Mouse (Mus musculus) lung, embryonic 15.5 days (tissue): ENCODE results near the gene Pax5. TPM values are rescaled to one million over a fixed set of nuclear protein-coding genes. Genes with fewer than 3 reads are reported as not detected.
A peak's percentile ranks its signal among the peaks of the same experiment; 100 is the strongest.

Experiments
- ATAC-seq: fragments of 200-750 bp; cut with Nextera tagmentation; 2 replicates; pipeline ENCODE4 v1.8.0; 2017; ENCODE audit warnings: moderate number of reproducible peaks, borderline replicate concordance; ENCODE audit not compliant: low FRiP score, low TSS enrichment; ENCODE audit errors: extremely low read depth
- H3K27ac ChIP-seq: fragments of 300-500 bp; sonication (generic); 2 replicates; pipeline ENCODE4 v1.5.1; 2015; ENCODE audit warnings: moderate library complexity, mild to moderate bottlenecking, inconsistent platforms
- H3K27me3 ChIP-seq: fragments of 300-500 bp; sonication (generic); 2 replicates; pipeline ENCODE4 v1.6.1; 2015; ENCODE audit warnings: inconsistent platforms
- H3K36me3 ChIP-seq: fragments of 300-500 bp; sonication (generic); 2 replicates; pipeline ENCODE4 v1.6.1; 2015; ENCODE audit warnings: inconsistent platforms
- H3K4me1 ChIP-seq: fragments of 300-500 bp; sonication (generic); 2 replicates; pipeline ENCODE4 v1.6.1; 2015; ENCODE audit warnings: inconsistent platforms
- H3K4me2 ChIP-seq: fragments of 300-500 bp; sonication (generic); 2 replicates; pipeline ENCODE4 v1.6.1; 2015; ENCODE audit warnings: inconsistent platforms, mild to moderate bottlenecking, moderate library complexity
- H3K4me3 ChIP-seq: fragments of 300-500 bp; sonication (generic); 2 replicates; pipeline ENCODE4 v1.5.1; 2015; ENCODE audit warnings: mild to moderate bottlenecking, inconsistent platforms
- H3K9ac ChIP-seq: fragments of 300-500 bp; sonication (generic); 2 replicates; pipeline ENCODE4 v1.6.1; 2015; ENCODE audit warnings: inconsistent platforms
- H3K9me3 ChIP-seq: fragments of 300-500 bp; sonication (generic); 2 replicates; pipeline ENCODE4 v1.6.1; 2016; ENCODE audit warnings: inconsistent platforms
- WGBS: fragments of 180-500 bp; shearing (Covaris S2); methylation state at CpG from one replicate; pipeline ENCODE4 v1.1.7; 2015; 5-methylcytosine and 5-hydroxymethylcytosine counted together
- polyA plus RNA-seq: library from polyadenylated mRNA; unstranded; fragments of >200 nt; fragmentation: Nextera tagmentation; extraction: Ambion mirVana; gene quantifications from 2 replicates; pipeline ENCODE4 v1.2.1, GENCODE M21; 2015

Pax5 gene
- polyA plus RNA-seq, 1 experiment from 2014 or later = not detected

GRCm38 (mm10) chr4:44513981-44514380, 196.3 kb downstream of the Pax5 start:
- peaks cover 4% of the 10 kb centered on the region; the same call in 1 of the 2 replicates for H3K27me3 ChIP-seq
- no peaks in the 10 kb centered on the region for H3K4me1 ChIP-seq
- H3K27ac ChIP-seq = no peak overlapping the region
- WGBS = 65% methylated on average over 4 of the region's 4 CpGs
- H3K9ac ChIP-seq = no peak overlapping the region
- H3K36me3 ChIP-seq = no peaks in the 10 kb centered on the region
- H3K4me3 ChIP-seq = no peak overlapping the region
- no peak for ATAC-seq
- no peaks in the 10 kb centered on the region for H3K9me3 ChIP-seq
- H3K4me2 ChIP-seq = no peak overlapping the region

DNA sequence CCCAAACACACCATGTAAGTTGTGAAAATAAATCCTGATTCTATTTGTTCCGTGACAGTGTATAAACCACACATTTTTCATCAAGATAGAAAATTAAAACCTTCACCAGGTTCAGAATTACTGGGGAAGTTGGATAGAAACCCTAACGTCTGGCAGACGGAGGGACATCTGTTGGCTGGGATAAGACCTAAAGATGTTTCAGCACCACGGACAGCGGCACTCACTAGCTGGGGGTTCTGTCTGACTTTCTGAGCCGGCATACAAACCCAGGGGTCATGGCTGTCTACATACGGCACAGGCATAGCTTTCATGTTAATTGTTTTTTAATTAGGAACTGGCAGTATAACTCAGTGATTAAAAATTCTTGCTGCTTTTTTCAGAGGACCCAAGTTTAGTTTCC, 198.6 kb downstream of the Pax5 start:
- Histone ChIP-seq H3K4me2 (no peak overlapping the region), H3K27ac (no peak overlapping the region), H3K27me3 (peaks cover 18% of the 10 kb centered on the region), H3K9me3 (no peaks in the 10 kb centered on the region), H3K36me3 (no peaks in the 10 kb centered on the region), H3K4me3 (no peak overlapping the region), H3K4me1 (no peaks in the 10 kb centered on the region), H3K9ac (no peak overlapping the region)
- WGBS = 6% methylated on average over 7 of the region's 7 CpGs
- ATAC-seq = no peak

DNA sequence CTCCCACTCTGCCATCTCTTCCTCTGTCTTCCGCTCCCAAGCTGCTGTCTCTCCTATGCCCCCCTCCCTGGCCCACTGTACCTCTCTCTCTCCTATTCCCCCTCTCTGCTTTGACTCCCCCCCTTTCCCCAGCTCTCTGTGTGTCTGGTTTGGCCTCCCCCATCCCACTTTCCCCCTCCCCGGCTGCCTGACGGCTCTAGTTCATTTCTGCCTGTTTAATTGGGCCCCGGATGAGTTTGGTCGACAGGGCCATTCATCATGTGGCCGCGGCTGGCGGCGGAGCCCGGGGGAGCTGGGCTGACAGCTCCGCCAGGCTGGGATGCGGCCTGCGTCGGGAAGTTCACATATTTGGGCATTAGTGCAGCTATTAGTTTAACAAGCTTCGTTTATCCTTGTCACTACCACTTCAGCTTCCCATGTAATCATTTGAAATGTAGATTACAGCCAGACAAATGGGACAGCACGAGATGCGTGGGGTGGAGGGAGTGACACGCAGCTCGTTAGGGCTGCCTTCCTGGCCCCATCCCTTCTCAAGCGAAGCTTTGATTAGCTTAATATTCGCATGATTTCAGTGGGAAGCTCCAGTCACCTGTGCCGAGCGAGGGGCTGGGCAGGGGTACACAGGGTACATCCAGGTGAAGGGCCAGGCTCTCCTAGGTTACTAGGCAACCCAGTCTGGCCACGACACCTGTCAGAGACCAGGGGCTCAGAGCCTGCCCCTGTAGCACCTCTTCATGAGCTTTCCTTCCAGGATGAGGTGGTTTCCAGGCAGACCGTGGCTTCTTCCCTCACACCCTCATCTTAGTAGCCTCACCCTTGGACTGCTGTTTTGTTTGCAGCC, 201.7 kb downstream of the Pax5 start:
- no peak overlapping the region for H3K27ac ChIP-seq
- WGBS = 12% methylated on average over 25 of the region's 25 CpGs
- no peak overlapping the region for H3K4me3 ChIP-seq
- peaks cover 18% of the 10 kb centered on the region for H3K27me3 ChIP-seq
- H3K9me3 ChIP-seq = no peaks in the 10 kb centered on the region
- no peak for ATAC-seq
- no peaks in the 10 kb centered on the region for H3K36me3 ChIP-seq
- no peaks in the 10 kb centered on the region for H3K4me1 ChIP-seq
- H3K4me2 ChIP-seq = no peak overlapping the region
- no peak overlapping the region for H3K9ac ChIP-seq

GRCm38 (mm10) chr4:44507861-44508260, 202.4 kb downstream of the Pax5 start:
- no peak for ATAC-seq
- no peak overlapping the region for H3K27ac ChIP-seq
- no peak overlapping the region for H3K4me2 ChIP-seq
- no peaks in the 10 kb centered on the region for H3K36me3 ChIP-seq
- H3K9ac ChIP-seq = no peak overlapping the region
- WGBS = 14% methylated on average over 14 of the region's 14 CpGs
- H3K9me3 ChIP-seq = no peaks in the 10 kb centered on the region
- H3K27me3 ChIP-seq = peaks cover 18% of the 10 kb centered on the region
- no peak overlapping the region for H3K4me3 ChIP-seq
- H3K4me1 ChIP-seq = no peaks in the 10 kb centered on the region

DNA sequence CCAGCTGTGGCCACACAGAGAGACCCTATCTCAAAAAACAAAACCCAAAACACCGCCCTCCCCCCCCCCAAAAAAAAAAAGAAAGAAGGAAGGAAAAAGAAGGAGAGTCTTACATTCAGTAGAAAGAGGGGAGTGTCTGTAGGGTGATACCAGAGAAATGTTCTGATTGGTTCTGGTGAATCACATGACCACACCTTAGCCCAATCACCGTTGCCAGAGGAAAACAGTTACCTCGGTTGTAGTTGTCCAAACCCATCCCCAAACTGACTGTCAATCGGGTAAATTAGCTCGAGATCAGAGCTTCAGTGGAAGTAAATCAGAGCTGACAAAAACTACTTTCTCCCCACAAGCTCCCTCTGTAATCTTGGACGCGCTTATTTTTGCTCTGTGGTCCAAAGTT, 205.3 kb downstream of the Pax5 start:
- H3K27ac ChIP-seq = no peak overlapping the region
- no peak for ATAC-seq
- peaks cover 18% of the 10 kb centered on the region for H3K27me3 ChIP-seq
- 71% methylated on average over 7 of the region's 7 CpGs for WGBS
- no peaks in the 10 kb centered on the region for H3K9me3 ChIP-seq
- H3K36me3 ChIP-seq = no peaks in the 10 kb centered on the region
- H3K4me2 ChIP-seq = no peak overlapping the region
- no peak overlapping the region for H3K4me3 ChIP-seq
- no peaks in the 10 kb centered on the region for H3K4me1 ChIP-seq
- no peak overlapping the region for H3K9ac ChIP-seq

GRCm38 (mm10) chr4:44502196-44502867, 208.0 kb downstream of the Pax5 start:
- 48% methylated on average over 9 of the region's 9 CpGs for WGBS
- H3K4me2 ChIP-seq = no peak overlapping the region
- H3K27ac ChIP-seq = no peak overlapping the region
- no peak overlapping the region for H3K4me3 ChIP-seq
- no peak for ATAC-seq
- H3K27me3 ChIP-seq = no peaks in the 10 kb centered on the region
- H3K9me3 ChIP-seq = no peaks in the 10 kb centered on the region
- H3K4me1 ChIP-seq = no peaks in the 10 kb centered on the region
- no peak overlapping the region for H3K9ac ChIP-seq
- H3K36me3 ChIP-seq = no peaks in the 10 kb centered on the region

- H3K4me2 ChIP-seq = no peak overlapping the region
- H3K36me3 ChIP-seq = no peaks in the 10 kb centered on the region
- H3K9me3 ChIP-seq = no peaks in the 10 kb centered on the region
- no peak for ATAC-seq
- H3K4me1 ChIP-seq = no peaks in the 10 kb centered on the region
- 76% methylated on average over 5 of the region's 5 CpGs for WGBS
- H3K9ac ChIP-seq = no peak overlapping the region
- H3K4me3 ChIP-seq = no peak overlapping the region
- no peak overlapping the region for H3K27ac ChIP-seq
- H3K27me3 ChIP-seq = no peaks in the 10 kb centered on the region
Measured at GRCm38 (mm10) chr4:44498156-44498555, 212.1 kb downstream of the Pax5 start.

DNA sequence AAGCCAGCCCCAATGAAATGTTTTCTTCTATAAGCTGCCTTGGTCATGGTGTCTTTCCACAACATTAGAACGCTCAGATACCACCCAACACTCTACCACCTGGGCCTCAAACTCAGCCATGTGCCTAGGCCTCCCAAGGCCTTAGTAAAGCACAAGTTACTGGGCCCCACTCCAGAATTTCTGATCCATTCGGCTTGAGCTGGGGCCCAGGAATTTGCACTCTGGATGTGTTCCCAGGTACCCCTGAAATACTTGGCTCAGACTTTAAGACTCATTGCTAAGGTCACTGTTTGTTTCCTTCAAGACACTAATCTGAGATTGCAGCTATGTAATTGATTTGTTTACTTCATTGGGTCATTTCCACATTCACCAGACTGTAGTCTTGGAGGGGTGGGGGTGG, 214.5 kb downstream of the Pax5 start:
- H3K36me3 ChIP-seq = no peaks in the 10 kb centered on the region
- WGBS = 56% methylated on average over 2 of the region's 2 CpGs
- no peak overlapping the region for H3K4me2 ChIP-seq
- no peaks in the 10 kb centered on the region for H3K9me3 ChIP-seq
- no peak overlapping the region for H3K9ac ChIP-seq
- no peak overlapping the region for H3K27ac ChIP-seq
- no peak overlapping the region for H3K4me3 ChIP-seq
- peak; percentile 46; the same call in 1 of the 2 replicates for ATAC-seq
- no peaks in the 10 kb centered on the region for H3K27me3 ChIP-seq
- H3K4me1 ChIP-seq = no peaks in the 10 kb centered on the region

GRCm38 (mm10) chr4:44493756-44494155, 216.5 kb downstream of the Pax5 start:
- H3K27ac ChIP-seq = no peak overlapping the region
- no peaks in the 10 kb centered on the region for H3K27me3 ChIP-seq
- H3K4me2 ChIP-seq = no peak overlapping the region
- H3K4me3 ChIP-seq = no peak overlapping the region
- H3K9me3 ChIP-seq = no peaks in the 10 kb centered on the region
- whole genome bisulfite sequencing = 59% methylated on average over 6 of the region's 6 CpGs
- no peaks in the 10 kb centered on the region for H3K36me3 ChIP-seq
- no peak overlapping the region for H3K9ac ChIP-seq
- H3K4me1 ChIP-seq = no peaks in the 10 kb centered on the region
- ATAC-seq = no peak

DNA sequence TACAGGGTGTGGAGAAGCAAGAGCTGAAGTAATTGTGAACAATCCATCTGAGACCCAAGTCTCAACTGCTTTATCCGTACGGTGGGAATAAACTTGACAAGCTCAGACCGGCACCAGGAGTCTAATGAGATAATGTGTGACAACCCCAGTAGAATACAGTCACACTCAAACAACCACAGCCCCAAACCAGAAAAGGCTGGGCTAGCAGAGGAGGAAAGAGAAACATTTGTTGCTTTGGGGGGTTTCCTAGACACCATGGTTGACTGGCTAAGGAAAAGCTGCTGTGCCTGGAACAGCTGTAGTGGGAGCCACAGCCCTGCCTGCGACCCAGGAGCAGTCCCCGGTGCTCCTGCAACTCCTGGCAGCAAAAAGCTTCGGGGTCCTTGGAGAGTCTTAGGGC, 219.4 kb downstream of the Pax5 start:
- Histone ChIP-seq H3K4me1 (no peaks in the 10 kb centered on the region), H3K4me3 (no peak overlapping the region), H3K9ac (no peak overlapping the region), H3K4me2 (no peak overlapping the region), H3K9me3 (no peaks in the 10 kb centered on the region), H3K27ac (no peak overlapping the region), H3K27me3 (no peaks in the 10 kb centered on the region), H3K36me3 (no peaks in the 10 kb centered on the region)
- no peak for ATAC-seq
- 73% methylated on average over 6 of the region's 6 CpGs for WGBS

DNA sequence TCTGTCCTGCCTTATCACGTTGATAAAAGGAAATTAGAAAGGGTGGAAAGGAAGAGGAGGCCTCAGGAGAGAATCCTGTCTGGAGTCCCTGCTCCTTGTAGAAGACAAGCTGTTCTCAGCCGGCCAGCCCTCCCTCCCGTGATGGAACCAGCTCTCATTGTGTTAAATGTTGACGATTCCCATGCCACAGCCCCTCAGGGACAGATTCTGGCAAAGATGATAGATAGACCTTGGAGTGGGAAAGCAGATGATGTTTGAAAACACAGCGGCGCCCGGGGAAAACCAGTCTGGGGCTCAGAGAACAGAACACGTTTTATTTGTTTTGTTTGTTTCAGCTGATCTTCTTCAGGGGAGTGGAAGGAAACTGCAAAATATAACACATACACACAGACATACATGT, 221.6 kb downstream of the Pax5 start:
- Histone ChIP-seq H3K36me3 (no peaks in the 10 kb centered on the region), H3K4me2 (no peak overlapping the region), H3K27me3 (no peaks in the 10 kb centered on the region), H3K4me3 (no peak overlapping the region), H3K4me1 (no peaks in the 10 kb centered on the region), H3K27ac (no peak overlapping the region), H3K9ac (no peak overlapping the region), H3K9me3 (no peaks in the 10 kb centered on the region)
- ATAC-seq = no peak
- WGBS = 25% methylated on average over 8 of the region's 8 CpGs

- no peak for ATAC-seq
- H3K9me3 ChIP-seq = no peaks in the 10 kb centered on the region
- no peak overlapping the region for H3K4me2 ChIP-seq
- H3K27me3 ChIP-seq = no peaks in the 10 kb centered on the region
- H3K9ac ChIP-seq = no peak overlapping the region
- H3K27ac ChIP-seq = no peak overlapping the region
- H3K36me3 ChIP-seq = no peaks in the 10 kb centered on the region
- H3K4me3 ChIP-seq = no peak overlapping the region
- 49% methylated on average over 8 of the region's 8 CpGs for WGBS
- H3K4me1 ChIP-seq = no peaks in the 10 kb centered on the region
Measured at GRCm38 (mm10) chr4:44488219-44488618, 222.1 kb downstream of the Pax5 start.
